Mouse (Mus musculus) CH12.LX (cell line): ENCODE data around the gene Egf. TPM values are rescaled to one million over a fixed set of nuclear protein-coding genes. Genes with fewer than 3 reads are reported as not detected.

Source experiments
- DNase-seq: peaks from one replicate; pipeline ENCODE4 v3.0.0-alpha.2; 2013; ENCODE audit errors: extremely low read depth
- H3K27ac ChIP-seq: 2 replicates; pipeline ENCODE4 v1.5.1; 2012; ENCODE audit warnings: low read depth, mild to moderate bottlenecking, control low read depth, moderate library complexity; ENCODE audit not compliant: insufficient read depth
- H3K27me3 ChIP-seq: replicated peaks from 2 replicates; pipeline ENCODE3; 2012; ENCODE audit warnings: inconsistent platforms
- H3K36me3 ChIP-seq, 2 experiments: replicated peaks in 1 of 2; 2 replicates each; pipeline versions ENCODE3 to v1.6.1; 2012; ENCODE audit warnings: inconsistent platforms in 1 of 2, low read length in 1 of 2, mild to moderate bottlenecking in 1 of 2, mixed read lengths in 1 of 2, moderate library complexity in 1 of 2; ENCODE audit not compliant: control insufficient read depth in 1 of 2, insufficient read depth in 1 of 2
- H3K4me1 ChIP-seq, 2 experiments: 2 replicates each; pipeline ENCODE4 v1.6.1; 2012; ENCODE audit warnings: inconsistent platforms in 1 of 2, moderate library complexity in 1 of 2; ENCODE audit not compliant: insufficient read depth in 2 of 2, control insufficient read depth in 1 of 2
- H3K4me2 ChIP-seq: 2 replicates; pipeline ENCODE4 v1.6.1; 2012; ENCODE audit warnings: low read depth, mild to moderate bottlenecking, control low read depth; ENCODE audit not compliant: poor library complexity, insufficient read depth, severe bottlenecking
- H3K4me3 ChIP-seq, 3 experiments: fragments of 150-350 bp in 1 of 3; sonication (generic) in 1 of 3; replicated peaks in 1 of 3; 2 replicates each; pipeline versions ENCODE3 to v1.5.1; 2011 to 2012; ENCODE audit warnings: low read depth in 2 of 3, low read length in 2 of 3, mild to moderate bottlenecking in 2 of 3, moderate library complexity in 2 of 3, control low read depth in 1 of 3, improper control_type of control experiment in 1 of 3, inconsistent platforms in 1 of 3, mixed read lengths in 1 of 3; ENCODE audit not compliant: poor library complexity in 1 of 3
- H3K79me2 ChIP-seq: replicated peaks from 2 replicates; pipeline ENCODE4 v1.6.1; 2012; ENCODE audit warnings: mild to moderate bottlenecking, moderate library complexity; ENCODE audit not compliant: control insufficient read depth, poor library complexity, insufficient read depth, severe bottlenecking; ENCODE audit errors: extremely low read depth
- H3K9ac ChIP-seq: 2 replicates; pipeline ENCODE4 v1.6.1; 2012; ENCODE audit warnings: low read depth, mild to moderate bottlenecking, control low read depth, moderate library complexity; ENCODE audit not compliant: insufficient read depth
- H3K9me3 ChIP-seq: replicated peaks from 2 replicates; pipeline ENCODE3; 2012; ENCODE audit warnings: low read length, inconsistent platforms, mixed read lengths
- CTCF ChIP-seq, 2 experiments: IDR thresholded peaks in 1 of 2; conservative IDR thresholded peaks in 1 of 2; 2 replicates each; pipeline ENCODE4 v1.5.1; 2011 to 2012; ENCODE audit warnings: low read depth in 2 of 2, low read length in 2 of 2, improper control_type of control experiment in 1 of 2, inconsistent platforms in 1 of 2, mild to moderate bottlenecking in 1 of 2, moderate library complexity in 1 of 2
- EP300 ChIP-seq: IDR thresholded peaks from 2 replicates; pipeline ENCODE4 v1.6.1; 2011; ENCODE audit warnings: low read length, improper control_type of control experiment
- ETS1 ChIP-seq: conservative IDR thresholded peaks from 2 replicates; pipeline ENCODE4 v1.6.1; 2012; ENCODE audit warnings: low read depth, mild to moderate bottlenecking, inconsistent platforms, low read length, improper control_type of control experiment, moderate library complexity
- IRF4 ChIP-seq: IDR thresholded peaks from 2 replicates; pipeline ENCODE4 v1.6.1; 2014; ENCODE audit warnings: low read depth, mild to moderate bottlenecking, inconsistent platforms, low read length, improper control_type of control experiment
- JUN ChIP-seq: IDR thresholded peaks from 2 replicates; pipeline ENCODE4 v1.6.1; 2011; ENCODE audit warnings: low read depth, mild to moderate bottlenecking, low read length, improper control_type of control experiment, moderate library complexity; ENCODE audit not compliant: insufficient read depth
- MAZ ChIP-seq: IDR thresholded peaks from 2 replicates; pipeline ENCODE4 v1.6.1; 2012; ENCODE audit warnings: low read depth, mild to moderate bottlenecking, inconsistent platforms, low read length, improper control_type of control experiment, moderate library complexity
- MEF2A ChIP-seq: IDR thresholded peaks from 2 replicates; pipeline ENCODE4 v1.6.1; 2014; ENCODE audit warnings: low read depth, mild to moderate bottlenecking, inconsistent platforms, low read length, improper control_type of control experiment, borderline replicate concordance
- RAD21 ChIP-seq: IDR thresholded peaks from 2 replicates; pipeline ENCODE4 v1.6.1; 2011; ENCODE audit warnings: low read depth, mild to moderate bottlenecking, low read length, improper control_type of control experiment, moderate library complexity
- ZMIZ1 ChIP-seq: IDR thresholded peaks from 2 replicates; pipeline ENCODE4 v1.6.1; 2012; ENCODE audit warnings: low read depth, mild to moderate bottlenecking, inconsistent platforms, low read length, improper control_type of control experiment
- ZNF384 ChIP-seq: IDR thresholded peaks from 2 replicates; pipeline ENCODE4 v1.6.1; 2012; ENCODE audit warnings: low read depth, low read length, improper control_type of control experiment, inconsistent platforms
- dilution Hi-C: fragments of 300-500 bp; cut with MboI; formaldehyde crosslinking; loops from 2 replicates; pipeline ENCODE4 v1.14.3; 2020; ENCODE audit warnings: low sequenced_read_pairs; ENCODE audit not compliant: extremely low pct_unique_long_range_greater_than_20kb, extremely low pct_ligation_motif_present
- in situ Hi-C: fragments of 300-500 bp; cut with MboI; formaldehyde crosslinking; loops from 3 replicates; pipeline ENCODE4 v1.14.3; 2019; ENCODE audit warnings: low sequenced_read_pairs, low pct_ligation_motif_present, low pct_unique_long_range_greater_than_20kb, mixed read lengths
- polyA plus RNA-seq: library from polyadenylated mRNA; unstranded; fragments of >175 nt; gene quantifications from 2 replicates; pipeline ENCODE4 v1.2.1, GENCODE M21; 2012; ENCODE audit warnings: low read depth; ENCODE audit not compliant: insufficient read length
- total RNA-seq, 2 experiments: library from RNA; depleted of rRNA; stranded (reverse); fragments of 300-350 nt in 1 of 2; fragments of >200 nt in 1 of 2; gene quantifications; 2 replicates each; pipeline ENCODE4 v1.2.3; 2012 to 2014

The Egf gene
- total and polyA plus RNA-seq, 3 experiments: 2.3 to 4.1 (median 3.9) TPM

GRCm38 (mm10) chr3:129742781-129743180, 12.3 kb downstream of the Egf start (continued):
- TF ChIP-seq ETS1 (no peak), MAZ (no peak)
- TF ChIP-seq, all 38 proteins: peak for 0

GRCm38 (mm10) chr3:129738291-129739183, 16.6 kb downstream of the Egf start:
- peaks cover 6 to 10% of the 10 kb centered on the region in 2 experiments; a peak in 3 of 4 replicates for H3K4me1 ChIP-seq
- dilution Hi-C loops: no loop called here

GRCm38 (mm10) chr3:129731636-129732035, 23.5 kb downstream of the Egf start:
- in situ Hi-C loops (no loop called here), dilution Hi-C loops (no loop called here)
- Histone ChIP-seq H3K27me3 (no peaks in the 10 kb centered on the region), H3K4me2 (peak overlapping the region; percentile 91), H3K4me3 (no peak overlapping the region), H3K79me2 (no peaks in the 10 kb centered on the region), H3K4me1 (peaks cover 18 to 33% of the 10 kb centered on the region in 2 experiments), H3K36me3 (no peaks in the 10 kb centered on the region), H3K9ac (no peak overlapping the region), H3K27ac (no peak overlapping the region), H3K9me3 (no peaks in the 10 kb centered on the region)
- DNase-seq: peak; percentile 56
- TF ChIP-seq MEF2A (peak; percentile 75), CTCF (conservative IDR thresholded peaks at IDR 0.05 in 1 of 2, IDR thresholded peaks at IDR 0.05 in 1 of 2; ENCODE audit: low read depth in 2 of 2, low read length in 2 of 2) (peak in 1 of 2 experiments; percentile 55; a peak in 3 of 4 replicates), IRF4 (peak; percentile 78), ZMIZ1 (no peak), EP300 (peak; percentile 69), RAD21 (peak; percentile 10)

More at GRCm38 (mm10) chr3:129738291-129739183, 16.6 kb downstream of the Egf start:
- no peaks in the 10 kb centered on the region for H3K9me3 ChIP-seq
- 0 out of 2 replicates have a peak overlapping the region, but pooled peaks have one; percentile 11 for H3K4me2 ChIP-seq
- no peak overlapping the region for H3K9ac ChIP-seq
- H3K79me2 ChIP-seq: no peaks in the 10 kb centered on the region
- no peaks in the 10 kb centered on the region for H3K36me3 ChIP-seq
- H3K27ac ChIP-seq: no peak overlapping the region
- in situ Hi-C loops: no loop called here
- DNase-seq: no peak
- H3K27me3 ChIP-seq: no peaks in the 10 kb centered on the region
- TF ChIP-seq ETS1 (no peak), ZNF384 (no peak), JUN (no peak), ZMIZ1 (no peak), RAD21 (no peak)
- H3K4me3 ChIP-seq: no peak overlapping the region
